Mouse (Mus musculus) limb, embryonic 13.5 days (tissue): Measurements from ENCODE around the gene Chrnd. TPM values are rescaled to one million over a fixed set of nuclear protein-coding genes. Genes with fewer than 3 reads are reported as not detected.
A peak's percentile ranks its signal among the peaks of the same experiment; 100 is the strongest.

Experiments used
- ATAC-seq: fragments of 200-750 bp; cut with Nextera tagmentation; 2 replicates; pipeline ENCODE4 v1.8.0; 2017; ENCODE audit warnings: low read depth, moderate number of reproducible peaks, moderate TSS enrichment; ENCODE audit not compliant: low FRiP score
- H3K27ac ChIP-seq: fragments of 300-500 bp; sonication (generic); 2 replicates; pipeline ENCODE4 v1.5.1; 2015; ENCODE audit warnings: inconsistent platforms, mild to moderate bottlenecking, moderate library complexity
- H3K27me3 ChIP-seq: fragments of 300-500 bp; sonication (generic); 2 replicates; pipeline ENCODE4 v1.6.1; 2015; ENCODE audit warnings: mild to moderate bottlenecking, inconsistent platforms
- H3K36me3 ChIP-seq: fragments of 300-500 bp; sonication (generic); 2 replicates; pipeline ENCODE4 v1.6.1; 2015; ENCODE audit warnings: inconsistent platforms, mild to moderate bottlenecking, moderate library complexity
- H3K4me1 ChIP-seq: fragments of 300-500 bp; sonication (generic); 2 replicates; pipeline ENCODE4 v1.6.1; 2015; ENCODE audit warnings: inconsistent platforms
- H3K4me2 ChIP-seq: fragments of 300-500 bp; sonication (generic); replicated peaks from 2 replicates; pipeline ENCODE4 v1.6.1; 2015; ENCODE audit warnings: inconsistent platforms, mild to moderate bottlenecking, moderate library complexity
- H3K4me3 ChIP-seq: fragments of 300-500 bp; sonication (generic); 2 replicates; pipeline ENCODE4 v1.5.1; 2015; ENCODE audit warnings: moderate library complexity, mild to moderate bottlenecking, inconsistent platforms
- H3K9ac ChIP-seq: fragments of 300-500 bp; sonication (generic); 2 replicates; pipeline ENCODE4 v1.6.1; 2015; ENCODE audit warnings: mild to moderate bottlenecking, inconsistent platforms
- H3K9me3 ChIP-seq: fragments of 300-500 bp; sonication (generic); 2 replicates; pipeline ENCODE4 v1.6.1; 2016; ENCODE audit warnings: inconsistent platforms
- WGBS: fragments of 180-500 bp; shearing (Covaris S2); methylation state at CpG from one replicate; pipeline ENCODE4 v1.1.7; 2015; 5-methylcytosine and 5-hydroxymethylcytosine counted together
- polyA plus RNA-seq: library from polyadenylated mRNA; unstranded; fragments of >200 nt; fragmentation: Nextera tagmentation; extraction: Ambion mirVana; gene quantifications from 2 replicates; pipeline ENCODE4 v1.2.1, GENCODE M21; 2015

Chrnd gene
- polyA plus RNA-seq, 1 experiment from 2014 or later, result 4.8 TPM

GRCm38 (mm10) chr1:87164164-87164795 is 26.1 kb upstream of the Chrnd start:
- no peaks in the 10 kb centered on the region for H3K9me3 ChIP-seq
- no peak overlapping the region for H3K4me2 ChIP-seq
- H3K27me3 ChIP-seq, result peaks cover 93% of the 10 kb centered on the region
- 0 out of 2 replicates have a peak, but pooled peaks cover 4% of the 10 kb centered on the region for H3K4me1 ChIP-seq
- no peak overlapping the region for H3K4me3 ChIP-seq
- no peaks in the 10 kb centered on the region for H3K36me3 ChIP-seq
- no peak overlapping the region for H3K9ac ChIP-seq
- no peak overlapping the region for H3K27ac ChIP-seq
- WGBS, result 21% methylated on average over 10 of the region's 11 CpGs
- no peak; the same call in 1 of the 2 replicates for ATAC-seq

- H3K9ac ChIP-seq, result no peak overlapping the region
- H3K36me3 ChIP-seq, result no peaks in the 10 kb centered on the region
- peaks cover 8% of the 10 kb centered on the region; the same call in 1 of the 2 replicates for H3K4me1 ChIP-seq
- no peak overlapping the region for H3K4me2 ChIP-seq
- peaks cover 93% of the 10 kb centered on the region for H3K27me3 ChIP-seq
- no peak overlapping the region for H3K4me3 ChIP-seq
- ATAC-seq, result no peak
- no peak overlapping the region for H3K27ac ChIP-seq
- H3K9me3 ChIP-seq, result no peaks in the 10 kb centered on the region
- 40% methylated on average over 9 of the region's 9 CpGs for WGBS
Measured at GRCm38 (mm10) chr1:87164796-87165184, 25.6 kb upstream of the Chrnd start.

GRCm38 (mm10) chr1:87170458-87170857 is 19.9 kb upstream of the Chrnd start:
- Histone ChIP-seq H3K27ac (no peak overlapping the region), H3K9me3 (no peaks in the 10 kb centered on the region), H3K4me3 (no peak overlapping the region), H3K36me3 (no peaks in the 10 kb centered on the region), H3K4me1 (peaks cover 24% of the 10 kb centered on the region), H3K9ac (0 out of 2 replicates have a peak overlapping the region, but pooled peaks have one; percentile 43), H3K27me3 (peaks cover 88% of the 10 kb centered on the region), H3K4me2 (peak overlapping the region; percentile 25)
- 7% methylated on average over 19 of the region's 19 CpGs for WGBS
- ATAC-seq, result no peak

GRCm38 (mm10) chr1:87171312-87171711 is 19.1 kb upstream of the Chrnd start:
- peaks cover 32% of the 10 kb centered on the region for H3K4me1 ChIP-seq
- no peaks in the 10 kb centered on the region for H3K36me3 ChIP-seq
- H3K4me2 ChIP-seq, result no peak overlapping the region
- H3K27ac ChIP-seq, result no peak overlapping the region
- H3K9ac ChIP-seq, result no peak overlapping the region
- no peak overlapping the region for H3K4me3 ChIP-seq
- 71% methylated on average over 1 of the region's 1 CpGs for WGBS
- H3K27me3 ChIP-seq, result peaks cover 80% of the 10 kb centered on the region
- H3K9me3 ChIP-seq, result no peaks in the 10 kb centered on the region
- no peak for ATAC-seq

- Histone ChIP-seq H3K27ac (no peak overlapping the region), H3K9ac (no peak overlapping the region), H3K27me3 (peaks cover 80% of the 10 kb centered on the region), H3K4me3 (no peak overlapping the region), H3K9me3 (no peaks in the 10 kb centered on the region), H3K36me3 (no peaks in the 10 kb centered on the region), H3K4me2 (no peak overlapping the region), H3K4me1 (peaks cover 37% of the 10 kb centered on the region)
- WGBS, result 28% methylated on average over 9 of the region's 9 CpGs
- ATAC-seq, result no peak
Measured at GRCm38 (mm10) chr1:87172316-87172715, 18.1 kb upstream of the Chrnd start.

- no peak overlapping the region for H3K4me3 ChIP-seq
- 24% methylated on average over 28 of the region's 28 CpGs for WGBS
- H3K27me3 ChIP-seq, result peaks cover 70% of the 10 kb centered on the region
- H3K27ac ChIP-seq, result no peak overlapping the region
- H3K9me3 ChIP-seq, result no peaks in the 10 kb centered on the region
- no peak overlapping the region for H3K9ac ChIP-seq
- no peaks in the 10 kb centered on the region for H3K36me3 ChIP-seq
- peak overlapping the region; percentile 39 for H3K4me2 ChIP-seq
- ATAC-seq, result peak; percentile 21; the same call in 1 of the 2 replicates
- peaks cover 37% of the 10 kb centered on the region for H3K4me1 ChIP-seq
Measured at GRCm38 (mm10) chr1:87174006-87174955, 16.1 kb upstream of the Chrnd start.

- H3K27me3 ChIP-seq, result peaks cover 63% of the 10 kb centered on the region
- no peak overlapping the region; the same call in 1 of the 2 replicates for H3K9ac ChIP-seq
- peaks cover 24% of the 10 kb centered on the region for H3K4me1 ChIP-seq
- no peak overlapping the region for H3K4me3 ChIP-seq
- WGBS, result 5% methylated on average over 11 of the region's 11 CpGs
- no peaks in the 10 kb centered on the region for H3K9me3 ChIP-seq
- ATAC-seq, result peak; percentile 85
- no peaks in the 10 kb centered on the region for H3K36me3 ChIP-seq
- H3K27ac ChIP-seq, result no peak overlapping the region
- peak overlapping the region; percentile 30 for H3K4me2 ChIP-seq
Measured at GRCm38 (mm10) chr1:87175852-87176292, 14.5 kb upstream of the Chrnd start.

GRCm38 (mm10) chr1:87180896-87181295 is 9.5 kb upstream of the Chrnd start:
- ATAC-seq, result no peak
- peaks cover 76% of the 10 kb centered on the region for H3K27me3 ChIP-seq
- H3K4me2 ChIP-seq, result no peak overlapping the region
- H3K27ac ChIP-seq, result no peak overlapping the region
- no peak overlapping the region for H3K9ac ChIP-seq
- WGBS, result 51% methylated on average over 5 of the region's 5 CpGs
- H3K36me3 ChIP-seq, result no peaks in the 10 kb centered on the region
- no peak overlapping the region for H3K4me3 ChIP-seq
- H3K9me3 ChIP-seq, result no peaks in the 10 kb centered on the region
- peaks cover 15% of the 10 kb centered on the region for H3K4me1 ChIP-seq

- H3K9ac ChIP-seq, result no peak within 1 kb of the TSS
- H3K9me3 ChIP-seq, result no peaks in the 10 kb centered on the region
- H3K4me2 ChIP-seq, result no peak within 1 kb of the TSS
- 41% methylated on average over 9 of the region's 9 CpGs for WGBS
- H3K4me3 ChIP-seq, result no peak within 1 kb of the TSS
- ATAC-seq, result no peak
- peaks cover 14% of the 10 kb centered on the region for H3K4me1 ChIP-seq
- peaks cover 82% of the 10 kb centered on the region for H3K27me3 ChIP-seq
- H3K36me3 ChIP-seq, result no peaks in the 10 kb centered on the region
- no peak within 1 kb of the TSS for H3K27ac ChIP-seq
Measured at GRCm38 (mm10) chr1:87183013-87183412, 7.4 kb upstream of the Chrnd start, which contains the start of gene Prss56. Gene Prss56 (plus strand): TSS chr1:87183313.

GRCm38 (mm10) chr1:87183998-87184750 is 6.2 kb upstream of the Chrnd start:
- H3K9me3 ChIP-seq, result no peaks in the 10 kb centered on the region
- peaks cover 14% of the 10 kb centered on the region for H3K4me1 ChIP-seq
- H3K27me3 ChIP-seq, result peaks cover 90% of the 10 kb centered on the region
- WGBS, result 31% methylated on average over 15 of the region's 15 CpGs
- no peak overlapping the region for H3K9ac ChIP-seq
- no peak overlapping the region for H3K27ac ChIP-seq
- H3K4me3 ChIP-seq, result no peak overlapping the region
- ATAC-seq, result no peak
- H3K4me2 ChIP-seq, result peak overlapping the region; percentile 35
- no peaks in the 10 kb centered on the region for H3K36me3 ChIP-seq

- no peak overlapping the region for H3K27ac ChIP-seq
- no peak overlapping the region for H3K4me3 ChIP-seq
- peaks cover 14% of the 10 kb centered on the region for H3K4me1 ChIP-seq
- no peaks in the 10 kb centered on the region for H3K9me3 ChIP-seq
- no peak; the same call in 1 of the 2 replicates for ATAC-seq
- WGBS, result 13% methylated on average over 20 of the region's 20 CpGs
- H3K4me2 ChIP-seq, result peak overlapping the region; percentile 35
- H3K27me3 ChIP-seq, result peaks cover 90% of the 10 kb centered on the region
- H3K36me3 ChIP-seq, result no peaks in the 10 kb centered on the region
- no peak overlapping the region for H3K9ac ChIP-seq
Measured at GRCm38 (mm10) chr1:87184751-87185139, 5.7 kb upstream of the Chrnd start.
